Mouse (Mus musculus) mammary gland, adult 2 months (tissue): ENCODE data around the gene Pwwp2b. TPM values are rescaled to one million over a fixed set of nuclear protein-coding genes. Genes with fewer than 3 reads are reported as not detected.

Experiments used
- polyA plus RNA-seq: library from polyadenylated mRNA; depleted of rRNA; stranded (reverse); fragments of >200 nt; gene quantifications from 2 replicates; pipeline ENCODE4 v1.2.3, GENCODE M21; 2012; ENCODE audit warnings: low replicate concordance; rRNA removed

The Pwwp2b gene
- polyA plus RNA-seq = 13.8 and 13.9 TPM in 2 replicates

DNA sequence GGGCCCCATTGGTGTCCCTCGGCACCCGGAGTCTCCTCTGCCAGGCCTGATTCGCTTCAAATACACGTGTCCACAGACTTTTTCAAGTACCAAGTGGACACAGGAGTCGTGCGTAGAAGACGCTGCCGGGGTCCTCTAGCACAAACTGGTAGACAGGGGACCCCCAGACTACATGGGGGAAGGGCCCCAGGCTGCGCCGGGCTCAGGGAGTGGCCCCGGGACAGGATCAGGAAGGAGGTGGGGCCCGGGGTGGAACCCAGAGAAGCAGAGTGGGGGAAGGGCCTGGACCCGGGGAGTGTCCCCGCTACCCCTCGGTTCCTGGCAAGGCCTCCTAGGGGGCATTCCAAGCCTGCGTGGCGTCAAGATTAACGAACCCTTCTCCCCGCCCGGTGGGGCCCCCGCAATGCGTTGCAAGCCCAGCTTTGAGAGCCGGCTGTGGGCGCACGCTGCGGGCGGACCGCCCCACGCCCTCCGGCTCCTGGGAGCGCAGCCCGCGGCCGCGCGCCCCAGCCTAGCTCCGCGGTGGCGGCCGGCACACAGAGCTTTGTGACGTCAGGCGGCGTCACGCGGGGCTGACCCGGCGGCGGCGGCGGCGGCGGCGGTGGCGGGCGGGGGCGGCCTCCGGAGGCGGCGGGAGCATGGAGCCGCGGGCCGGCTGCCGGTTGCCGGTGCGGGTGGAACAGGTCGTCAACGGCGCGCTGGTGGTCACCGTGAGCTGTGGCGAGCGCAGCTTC, at the start of gene Pwwp2b:
Gene Pwwp2b, plus strand, starts transcription at position 602 of the 734 bp plus-strand sequence.

DNA sequence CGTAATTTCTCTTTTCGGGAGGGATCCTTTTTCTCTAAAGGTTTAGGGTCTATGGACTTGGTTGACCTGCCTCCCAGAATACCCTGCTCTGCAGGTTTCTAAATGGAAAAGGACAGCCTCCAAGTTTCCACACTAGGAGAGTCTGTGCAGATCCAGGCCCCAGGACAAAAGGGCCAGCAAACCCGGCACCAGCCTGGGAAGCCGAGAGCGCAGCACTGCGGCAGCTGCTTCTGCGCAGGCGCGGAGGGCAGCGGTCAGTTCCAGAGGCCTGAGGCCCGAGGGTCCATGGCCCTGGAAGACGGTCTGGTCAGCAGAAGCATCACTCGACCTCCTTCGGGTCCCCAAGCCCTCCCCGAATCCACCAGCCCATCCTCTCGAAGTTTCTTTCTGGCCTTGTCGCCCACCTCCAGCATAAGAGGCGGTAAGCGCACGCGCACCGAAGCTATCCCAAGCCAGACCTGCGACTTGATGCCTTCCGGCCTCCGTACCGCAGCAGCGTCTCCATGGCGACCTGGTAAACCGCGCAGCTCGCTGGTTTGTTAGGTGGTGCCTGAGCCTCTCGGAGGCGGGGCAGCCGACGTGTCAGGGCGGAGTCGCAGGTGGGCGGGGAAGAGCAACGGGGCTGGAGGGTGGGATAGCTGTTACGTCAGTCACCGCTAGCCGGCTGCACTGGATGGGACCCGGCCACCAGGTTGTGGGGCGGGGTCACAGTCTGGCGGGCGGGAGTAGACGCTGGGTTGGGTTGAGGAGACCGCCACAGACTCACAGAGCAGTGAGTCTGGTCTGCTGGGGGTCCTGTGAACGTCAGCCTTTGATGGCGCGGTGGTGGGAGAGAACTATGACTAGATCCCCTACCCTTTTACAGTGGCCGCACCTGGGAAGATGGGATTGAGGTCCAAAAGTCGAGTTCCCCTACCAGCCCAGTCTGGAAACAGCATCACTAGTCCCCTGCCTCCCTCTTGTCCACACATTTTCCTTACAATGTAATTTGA, 35.2 kb upstream of the Pwwp2b start, which contains the start of the genes Lrrc27 and Stk32c:
Gene Lrrc27, plus strand, starts transcription at position 235 of the 992 bp plus-strand sequence.
Gene Stk32c, minus strand, starts transcription at position 554 of the 992 bp plus-strand sequence.

Other genes starting within 250 kb of the Pwwp2b start
- gene Dpysl4, start 162.5 kb upstream of the Pwwp2b start, polyA plus RNA-seq = 0.49 and 0.52 TPM in 2 replicates
- gene Lrrc27, start 35.5 kb upstream of the Pwwp2b start, polyA plus RNA-seq = 13.8 and 22.5 TPM in 2 replicates
- 3.0 and 5.3 TPM in 2 replicates for gene Stk32c, start 35.2 kb upstream of the Pwwp2b start, polyA plus RNA-seq
- 23.8 and 25.2 TPM in 2 replicates for gene Inpp5a, start 140.6 kb downstream of the Pwwp2b start, polyA plus RNA-seq